Mouse (Mus musculus) gastrocnemius, adult 8-10 months (tissue): ENCODE measurements at regions not wholly inside any gene's neighbourhood (a gene's known extent, or its start where the extent isn't known, plus 50 kb on each side); places are given as distances from the start of the nearest gene placed in this dataset.

Source experiments
- DNase-seq, 2 experiments: peaks; one replicate each; pipeline ENCODE4 v3.0.0; 2022; ENCODE audit warnings: low spot score in 2 of 2

DNA sequence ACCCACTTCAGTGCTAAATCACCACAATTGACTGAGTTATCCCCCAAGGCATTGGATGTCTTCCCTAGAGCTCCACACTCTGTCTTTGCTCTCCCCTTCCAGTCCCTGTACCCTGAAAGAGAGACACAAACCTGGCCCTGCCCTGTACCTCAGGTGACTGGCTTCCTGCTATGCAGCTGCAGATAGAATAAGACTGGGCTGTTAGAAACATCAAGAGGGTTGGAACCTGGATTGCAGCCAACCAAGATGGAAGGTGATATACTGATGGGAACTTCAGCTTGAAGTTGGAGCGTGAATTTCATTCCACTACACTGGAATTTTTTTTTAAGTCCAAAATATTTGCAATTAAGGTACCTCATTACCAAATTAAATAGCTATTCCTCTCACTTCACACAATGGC, 379.0 kb upstream of the Mgmt start:
- no peak for DNase-seq

DNA sequence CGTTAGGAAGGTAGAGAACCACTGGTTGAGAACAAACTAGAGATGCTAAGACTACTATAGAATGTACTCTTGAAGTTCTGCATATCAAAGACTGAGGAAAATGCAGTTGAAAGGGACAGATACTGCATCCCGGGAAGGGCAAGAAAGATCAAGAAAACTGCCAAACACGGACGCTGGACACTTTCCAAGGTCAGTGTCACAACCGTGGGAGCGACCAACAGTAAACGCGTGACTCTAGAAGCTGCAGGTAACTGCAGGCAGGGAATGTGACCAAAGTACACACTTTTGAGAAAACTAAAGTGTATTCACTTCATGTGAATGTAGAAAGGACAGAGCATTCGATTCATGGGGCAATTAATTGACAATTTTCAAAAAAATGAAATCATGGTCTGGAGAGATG, 368.6 kb upstream of the Mgmt start:
- no peak for DNase-seq

DNA sequence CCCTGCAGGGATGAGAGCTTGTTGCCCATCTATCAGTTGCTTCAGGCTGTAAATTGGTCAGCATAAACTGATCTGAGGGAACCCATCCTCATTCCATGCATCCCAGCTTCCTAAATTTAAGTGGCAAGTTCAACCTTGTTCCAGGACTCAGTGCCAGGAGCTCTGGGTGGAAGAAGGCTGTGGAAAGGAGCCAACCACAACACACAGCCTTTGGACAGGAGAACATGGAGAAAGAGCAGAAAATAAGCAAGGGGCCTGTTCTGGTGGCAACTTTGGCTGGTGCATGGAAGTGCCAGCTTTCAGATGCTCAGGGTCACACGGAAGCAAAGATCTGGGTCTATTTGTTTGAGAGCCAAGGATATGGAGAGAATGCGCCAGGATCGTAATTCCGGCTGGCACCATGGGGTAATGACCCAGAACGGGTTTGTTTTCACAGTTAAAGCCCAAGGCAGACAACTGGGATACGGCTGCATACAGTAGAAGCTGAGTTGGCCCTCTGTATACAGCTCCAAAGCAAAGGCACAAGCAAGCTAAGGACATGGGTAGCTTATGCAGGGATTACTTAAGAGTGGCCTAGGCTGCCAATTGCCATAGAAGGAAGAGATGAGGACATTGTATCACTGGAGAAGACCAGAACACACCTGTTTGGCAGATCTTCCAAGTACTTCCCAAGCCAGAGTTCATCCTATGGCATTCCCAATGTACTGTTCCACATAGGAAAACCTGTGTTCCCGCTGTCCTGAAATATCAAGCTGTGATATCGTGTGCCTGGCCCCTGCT, 364.2 kb upstream of the Mgmt start:
- no peak for DNase-seq

DNA sequence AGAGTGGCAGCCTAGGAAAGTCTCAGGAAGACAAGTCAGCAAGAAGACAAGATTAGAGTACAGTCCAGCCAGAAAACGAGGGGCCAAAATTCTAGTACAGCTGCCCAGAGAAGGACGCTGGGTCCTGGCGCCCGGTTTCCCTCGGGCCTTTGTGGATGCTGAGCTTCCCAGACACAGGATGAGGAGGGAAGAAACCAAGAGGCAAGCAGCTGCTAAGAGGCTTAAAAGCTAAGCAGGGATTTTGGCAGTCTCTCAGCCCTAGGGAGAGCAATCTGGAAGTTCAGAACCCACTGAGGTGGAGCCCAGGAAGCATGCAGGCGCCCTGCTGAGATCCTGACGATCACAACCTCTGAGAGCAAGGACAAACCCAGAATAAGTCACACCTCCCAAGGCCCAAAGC, 363.1 kb upstream of the Mgmt start:
- DNase-seq = peak in 1 of 2 experiments; percentile 8

DNA sequence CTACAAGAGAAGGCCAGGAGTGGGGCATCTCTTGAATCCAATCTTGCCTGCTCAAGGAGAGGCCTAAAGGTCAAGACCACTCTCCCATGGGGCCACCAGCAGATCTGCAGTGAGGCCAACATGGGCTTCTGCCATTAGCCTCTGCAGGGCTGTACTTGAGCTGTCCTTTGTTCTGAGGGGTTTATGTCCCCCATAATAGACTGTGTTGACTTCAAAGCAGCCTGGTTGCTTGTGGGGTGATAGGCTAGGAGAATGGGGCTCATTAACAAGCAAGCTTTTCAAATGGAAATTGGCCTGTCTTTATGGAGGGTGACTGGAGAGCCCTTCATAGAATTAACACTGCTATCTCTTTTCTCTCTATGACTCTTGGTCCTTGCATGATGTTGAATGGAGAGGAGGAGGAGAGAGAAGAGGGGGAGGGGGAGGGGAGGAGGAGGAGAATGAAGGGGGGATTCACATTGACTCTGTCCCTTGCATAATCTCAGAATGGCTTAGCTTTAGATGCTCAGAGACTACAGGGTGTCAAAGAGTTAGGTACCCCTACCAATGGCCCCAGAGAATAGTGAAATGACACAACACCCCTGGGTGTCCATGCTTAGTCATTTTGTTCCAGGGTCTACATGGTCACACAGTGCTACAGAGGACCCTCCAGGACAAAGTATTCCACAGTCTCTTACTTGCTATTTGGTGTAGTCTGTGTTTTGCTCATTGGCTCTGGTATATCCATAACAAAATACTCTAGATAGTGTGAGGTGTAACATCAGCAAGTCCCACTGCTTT, 352.3 kb upstream of the Mgmt start:
- no peak for DNase-seq

DNA sequence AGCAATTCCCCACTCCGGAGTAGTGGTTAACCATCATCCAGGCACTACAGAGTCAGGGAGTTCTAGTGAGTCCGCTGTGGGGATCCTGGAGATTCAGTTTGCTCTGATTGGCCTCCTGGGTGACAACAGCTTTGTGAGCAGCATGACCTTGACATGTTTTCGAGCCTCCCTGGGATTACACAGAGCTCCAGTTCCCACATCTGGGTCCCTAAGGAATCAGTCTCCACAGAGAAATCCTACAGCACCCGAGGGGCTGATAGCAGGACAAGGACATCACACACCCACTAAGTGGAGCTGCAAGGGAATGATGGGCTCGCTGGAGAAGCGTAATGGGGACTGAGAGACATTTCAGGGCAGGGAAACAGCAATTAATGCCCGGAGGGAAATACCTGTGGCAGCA, 351.5 kb upstream of the Mgmt start:
- no peak for DNase-seq

DNA sequence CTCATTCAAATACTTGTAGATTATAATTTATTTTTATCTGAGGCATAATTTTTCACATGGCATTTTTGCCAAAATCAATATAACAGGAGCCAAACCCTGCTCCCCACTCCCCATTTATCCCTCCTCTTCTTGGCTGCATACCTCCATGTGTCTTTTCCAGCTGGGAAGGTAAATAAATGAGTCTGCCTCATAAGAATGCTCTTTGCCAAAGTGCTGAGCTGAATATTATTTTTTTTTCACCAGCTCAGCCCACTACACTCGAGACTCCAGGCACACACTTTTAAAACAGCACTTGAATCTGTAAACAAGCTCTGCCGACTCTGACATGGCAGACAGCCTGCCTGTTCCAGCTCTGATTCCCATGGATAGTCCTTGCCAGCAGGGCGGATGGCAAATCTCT, 346.6 kb upstream of the Mgmt start:
- DNase-seq = no peak

DNA sequence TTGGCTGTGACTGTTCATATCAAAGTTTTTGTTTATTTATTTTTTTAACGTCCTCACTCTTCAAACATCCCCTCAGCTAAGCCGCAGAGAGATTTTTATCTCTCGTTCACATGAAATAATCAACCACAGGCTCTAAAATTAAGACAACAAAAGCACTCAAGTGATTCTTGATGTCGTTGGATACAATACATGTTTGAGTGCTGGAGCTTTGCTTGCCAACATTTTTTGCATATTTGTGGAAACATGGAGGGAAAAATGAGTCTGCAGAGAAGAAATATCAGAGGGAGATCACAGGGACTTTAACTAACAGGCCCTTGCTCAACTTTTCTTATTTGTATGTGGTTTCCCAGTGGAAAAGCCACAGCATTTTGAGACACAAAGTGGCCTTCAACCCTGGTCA, 338.0 kb upstream of the Mgmt start:
- no peak for DNase-seq

DNA sequence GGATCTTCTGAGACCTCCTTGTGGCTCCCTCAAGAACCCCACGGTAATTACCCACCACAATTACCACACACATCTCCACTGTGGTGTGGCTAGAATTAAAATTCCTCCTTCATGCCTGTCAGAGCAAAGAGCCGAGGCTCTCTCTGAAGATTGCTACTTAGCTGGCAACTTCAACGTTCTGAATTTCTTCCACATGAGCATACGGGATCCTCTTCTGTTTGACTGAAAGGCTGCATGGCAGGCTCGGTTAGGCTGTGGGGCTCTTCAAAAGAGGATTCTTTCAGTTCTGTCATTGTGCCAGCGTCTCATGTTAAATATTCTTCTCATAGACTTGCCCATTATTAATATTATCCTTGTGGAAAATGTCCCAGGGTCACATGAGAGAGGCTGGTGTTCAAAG, 334.9 kb upstream of the Mgmt start:
- no peak for DNase-seq

DNA sequence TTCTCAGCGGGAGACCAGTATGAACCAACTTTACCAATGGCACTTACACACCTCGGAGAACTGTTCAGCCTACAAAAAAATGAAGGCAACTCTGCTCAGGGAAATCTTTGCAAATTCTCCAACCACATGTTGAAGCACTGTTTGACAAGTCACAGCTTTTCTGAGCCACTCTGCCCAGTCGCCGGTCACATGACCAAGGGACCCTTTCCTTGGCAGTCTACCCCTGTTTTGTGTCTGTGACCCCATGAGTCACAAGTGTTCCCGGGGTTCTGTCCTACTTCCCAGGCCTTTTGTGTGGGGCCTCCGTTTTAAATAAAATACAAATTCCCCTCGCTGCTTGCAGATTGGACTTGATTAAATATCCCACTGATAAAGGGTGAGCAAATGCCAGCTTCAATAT, 323.5 kb upstream of the Mgmt start:
- DNase-seq = no peak

DNA sequence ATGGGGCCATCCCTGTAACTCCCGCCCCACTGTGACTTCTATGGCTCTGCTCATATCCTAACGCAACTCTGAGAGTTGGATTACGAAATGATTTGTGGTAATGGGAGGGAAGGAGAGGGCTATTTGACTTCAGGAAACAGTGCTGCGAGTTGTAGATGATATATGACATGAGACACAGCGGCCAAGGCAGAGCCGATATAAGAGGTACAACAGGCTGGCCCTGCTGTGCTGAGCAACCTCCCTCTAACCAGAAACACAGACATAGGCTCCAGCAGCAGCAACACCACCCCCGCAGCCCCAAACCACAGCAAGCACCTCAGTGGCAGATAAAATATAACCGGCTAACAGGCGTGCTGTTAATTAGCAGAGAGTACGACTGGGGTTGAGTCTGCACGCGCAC, 312.5 kb upstream of the Mgmt start:
- no peak for DNase-seq

DNA sequence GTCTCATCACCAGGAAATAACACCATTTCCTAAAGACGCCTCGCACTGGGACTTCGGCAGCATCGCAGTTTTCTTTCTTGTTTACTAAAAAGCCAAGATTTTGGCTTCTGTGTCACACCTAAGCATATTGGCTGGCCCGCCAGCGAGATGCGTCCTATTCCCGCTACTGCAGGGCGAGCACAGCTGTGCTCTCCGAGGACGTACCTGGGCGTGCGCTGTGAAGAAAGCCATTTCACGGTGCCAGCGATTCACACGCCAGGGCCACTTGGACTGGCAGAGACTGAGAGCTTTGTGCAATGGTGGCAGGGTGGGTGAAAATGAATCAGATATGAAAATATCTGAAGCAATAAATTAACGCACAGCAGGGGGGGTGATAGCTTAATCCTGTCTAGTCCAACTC, 310.1 kb upstream of the Mgmt start:
- DNase-seq = no peak

DNA sequence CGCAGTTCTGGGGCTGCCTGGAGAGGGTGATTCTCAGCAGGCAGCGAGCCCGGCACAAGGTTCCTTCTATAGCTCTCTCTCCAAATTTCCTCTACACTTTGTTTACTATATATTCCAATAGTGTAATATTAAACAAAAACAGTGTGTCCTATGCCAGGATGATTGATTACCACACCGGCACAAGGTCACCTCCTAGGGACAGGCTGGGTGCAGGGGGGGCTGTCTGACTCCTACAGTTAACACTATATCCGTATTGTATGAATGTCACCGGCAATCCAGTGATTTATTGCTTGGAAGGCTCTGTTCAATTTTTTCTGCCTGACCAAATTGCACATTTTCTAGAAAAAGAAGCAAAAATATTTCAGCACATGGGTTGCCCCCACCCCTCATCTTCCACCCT, 305.9 kb upstream of the Mgmt start:
- DNase-seq = no peak

DNA sequence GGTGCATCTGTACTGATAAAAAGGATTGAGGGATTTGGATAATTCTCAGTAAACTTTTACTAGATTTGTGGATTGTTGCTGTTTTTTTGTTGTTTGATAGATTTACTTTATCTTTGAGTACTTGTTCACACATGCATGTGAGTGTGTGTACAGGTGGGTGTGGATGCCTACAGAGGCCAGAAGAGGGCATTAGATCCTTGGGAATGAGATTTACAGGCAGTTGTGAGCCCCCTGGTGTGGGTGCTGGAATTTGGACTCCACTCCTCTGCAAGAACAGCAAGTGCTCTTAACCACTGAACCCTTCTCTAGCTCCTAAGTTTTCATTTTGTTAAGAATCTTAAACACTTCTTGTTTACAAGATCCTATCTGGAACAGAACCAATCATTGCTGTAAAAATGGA, 303.5 kb upstream of the Mgmt start:
- DNase-seq = no peak

DNA sequence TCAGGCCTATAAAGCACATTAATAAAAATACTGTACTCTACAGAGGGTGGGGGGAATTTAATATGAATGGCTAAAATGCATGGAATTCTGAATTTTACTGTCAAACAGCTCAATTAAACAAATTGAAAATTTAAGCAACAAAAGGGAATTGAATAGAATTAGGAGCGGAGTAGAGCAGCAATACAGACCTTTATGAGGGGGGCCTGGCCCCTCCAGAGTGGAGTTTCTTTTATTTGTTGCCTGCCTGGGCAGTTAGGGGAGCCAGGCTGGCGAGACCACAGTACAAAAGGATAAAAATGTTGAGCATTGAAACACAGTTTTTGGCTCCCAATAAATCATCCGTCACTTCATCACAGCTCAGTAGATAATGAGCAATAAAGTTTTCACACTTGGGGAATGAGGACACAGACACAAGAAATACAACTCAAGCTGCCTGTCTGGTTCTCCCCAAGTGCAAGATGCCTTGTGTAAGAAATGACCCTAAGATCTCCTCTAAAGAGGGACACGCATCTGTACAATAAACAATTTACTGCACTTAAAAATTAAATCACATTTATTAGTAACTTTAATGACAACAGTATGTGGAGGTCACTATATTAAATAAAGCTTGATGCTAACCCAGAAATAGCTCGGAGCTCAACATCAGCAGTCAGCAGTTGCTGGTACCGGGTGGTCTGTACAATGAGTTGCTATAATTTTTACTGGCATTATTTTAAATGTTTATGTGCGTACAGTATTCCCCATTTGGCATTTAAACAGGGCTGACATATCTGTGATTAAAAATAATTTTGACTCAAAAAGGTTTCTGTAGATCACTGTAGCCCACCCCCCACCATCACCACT, 286.9 kb upstream of the Mgmt start:
- no peak for DNase-seq

DNA sequence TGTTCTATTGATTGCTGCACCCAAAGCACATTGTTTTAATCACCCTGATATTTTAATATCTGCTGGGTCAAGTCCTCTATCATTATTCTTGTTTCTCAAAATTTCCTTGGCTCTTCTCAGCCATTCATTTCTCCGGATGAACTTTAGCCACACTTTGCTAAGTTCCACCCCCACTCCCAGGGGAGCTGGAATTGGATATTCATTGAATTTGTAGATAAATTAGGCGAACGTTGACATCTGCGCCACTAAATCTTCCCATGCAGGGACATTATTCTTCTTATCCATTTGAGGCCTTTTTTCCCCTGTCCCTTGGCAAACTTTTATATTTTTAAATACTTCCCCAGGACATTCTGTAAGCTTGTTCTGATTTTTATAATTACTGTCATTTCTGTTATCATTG, 280.9 kb upstream of the Mgmt start:
- peak; percentile 11 to 17 for DNase-seq

DNA sequence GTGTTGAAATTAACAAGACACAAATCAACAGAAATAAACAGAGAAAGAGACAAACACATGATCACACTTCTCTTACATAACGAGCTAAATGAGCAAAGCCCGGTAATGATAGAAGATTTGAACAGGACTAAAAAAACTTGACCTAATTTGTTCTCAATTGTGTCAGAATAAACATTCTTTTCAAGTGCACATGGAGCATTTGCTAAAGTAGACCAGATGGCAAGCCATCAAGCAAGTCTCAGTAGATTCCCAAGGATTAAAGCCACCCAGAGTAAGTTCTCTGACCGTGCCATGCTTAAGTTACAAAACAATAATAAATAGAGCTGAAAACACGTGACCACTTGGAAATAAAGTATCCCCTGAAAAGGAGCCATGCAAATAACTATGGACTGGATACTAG, 269.9 kb upstream of the Mgmt start:
- no peak for DNase-seq

DNA sequence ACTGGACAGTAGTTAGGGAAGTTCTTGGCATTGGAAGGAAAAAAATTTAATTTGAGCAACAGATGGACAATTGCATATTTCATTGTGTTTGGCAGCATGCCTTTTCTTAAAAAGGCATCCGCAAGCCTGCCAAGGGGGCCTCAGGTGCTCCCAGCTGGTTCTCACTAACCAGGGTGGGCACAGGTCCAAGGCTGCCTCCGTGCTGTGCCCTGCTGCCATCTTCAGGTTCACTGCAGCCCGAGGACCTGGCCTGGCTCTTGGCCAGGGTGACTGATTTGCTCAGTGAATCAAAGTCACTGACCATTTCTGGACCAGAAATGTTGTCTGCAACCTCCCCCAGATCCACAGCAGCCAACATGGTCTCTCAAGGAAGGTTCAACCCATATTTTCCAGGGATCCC, 263.3 kb upstream of the Mgmt start:
- peak in 1 of 2 experiments; percentile 15 for DNase-seq

DNA sequence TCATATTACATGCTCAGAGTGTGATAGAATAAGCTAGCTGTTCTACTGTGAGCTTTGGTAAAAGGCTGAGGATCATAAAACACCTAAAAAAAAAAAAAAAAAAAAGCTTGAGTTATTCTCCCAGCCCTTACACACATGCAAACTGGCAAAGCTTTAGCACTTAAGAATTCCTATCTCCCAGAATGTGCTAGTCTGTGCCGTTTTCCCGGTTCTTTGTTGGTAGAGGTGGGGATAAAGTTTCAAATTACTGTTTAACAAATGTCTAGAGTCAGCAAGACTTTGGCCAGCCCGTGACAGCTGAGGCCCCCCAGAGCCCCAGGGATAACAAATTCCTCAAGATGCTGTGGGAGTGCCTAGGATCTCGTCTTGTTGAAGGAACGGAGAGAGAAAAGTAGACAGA, 254.3 kb upstream of the Mgmt start:
- no peak for DNase-seq

DNA sequence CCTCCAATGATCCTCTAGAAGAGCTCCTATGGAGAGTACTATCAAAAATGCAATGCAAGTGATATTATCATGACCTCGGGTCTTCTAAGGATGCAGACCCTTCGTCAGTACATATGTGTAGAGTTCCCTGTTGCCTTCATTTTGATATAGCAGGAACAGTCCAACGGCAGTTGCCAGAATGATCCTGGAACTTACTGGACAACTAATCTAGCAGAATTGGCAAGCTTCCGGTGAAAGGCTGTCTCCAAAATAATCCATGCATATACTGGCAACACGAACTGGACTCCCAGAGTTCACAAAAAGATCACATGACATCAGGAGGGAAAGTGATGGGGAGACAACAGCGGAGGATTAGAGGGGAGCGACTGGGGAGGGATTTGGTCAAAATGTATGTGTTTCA, 253.6 kb upstream of the Mgmt start:
- DNase-seq = no peak

DNA sequence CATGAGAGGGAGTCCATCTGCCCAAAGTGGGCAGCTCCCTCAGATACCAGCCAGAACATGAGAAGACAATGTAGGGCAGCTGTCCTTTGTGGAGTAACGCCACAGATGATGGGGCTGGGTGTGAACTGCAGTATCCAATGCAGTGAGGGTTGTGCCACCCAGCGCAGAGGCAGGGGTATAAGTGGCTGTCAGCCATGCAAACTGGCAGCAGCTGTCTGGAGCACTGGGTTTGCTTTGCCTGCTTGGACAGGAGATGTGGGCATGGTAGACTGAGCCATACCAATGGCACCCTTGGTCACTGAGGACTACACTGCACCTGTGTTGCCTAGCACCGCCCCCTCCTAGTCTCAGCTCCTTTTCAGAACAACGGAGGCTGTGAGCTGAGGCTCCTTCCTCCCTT, 244.6 kb upstream of the Mgmt start:
- no peak for DNase-seq

DNA sequence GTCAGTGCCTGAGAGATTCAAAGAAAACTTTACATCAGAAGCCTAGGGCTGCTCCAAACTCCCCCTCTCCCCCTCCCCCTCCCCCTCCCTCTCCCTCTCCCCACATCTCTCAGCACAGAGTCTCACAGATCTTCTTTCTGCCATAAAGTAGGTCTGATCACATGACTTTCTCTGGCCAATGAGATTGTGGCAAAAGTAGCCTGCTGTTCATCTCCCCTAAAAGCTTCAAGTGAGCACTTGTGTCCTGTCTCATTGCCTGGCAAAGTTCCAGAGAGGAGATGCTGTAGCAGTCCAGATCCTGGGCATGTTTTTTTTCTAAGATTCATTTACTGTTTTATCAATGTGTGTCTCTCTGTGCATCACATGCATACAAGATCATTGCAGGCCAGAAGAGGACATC, 234.5 kb upstream of the Mgmt start:
- no peak for DNase-seq
